In genomic region chr2:43772640-43773039, GRCm38 (mm10) we compare ENCODE assay signal across 11 mouse cellular contexts. TPM values are rescaled to one million over a fixed set of nuclear protein-coding genes. Genes with fewer than 3 reads are reported as not detected.
DNase-seq lines count a peak whose midpoint lies in the region; ATAC-seq and TF ChIP-seq lines count a peak whose summit lies in the region.
"Had no signal": no experiment of that assay in that cellular context is flagged by ENCODE, and none has a peak within 500 bp of the region (broad histone marks: within the 10 kb centered on the region; RNA-seq: fewer than 3 reads in every experiment).

No protein-coding gene starts in this region.

- TF ChIP-seq POLR2A in lung, adult 2 months (IDR thresholded peaks at IDR 0.05; ENCODE audit: borderline replicate concordance, extremely low read depth, low read depth, low read length), result no peak
- no peak for TF ChIP-seq POLR2A in MEL (IDR thresholded peaks at IDR 0.05; ENCODE audit: control insufficient read depth in 1 of 2, insufficient read depth in 1 of 2, low read depth in 1 of 2, low read length in 2 of 2, poor library complexity in 1 of 2)

- peak overlapping the region; percentile 45; the same call in 1 of the 2 replicates for H3K9ac ChIP-seq in MEL (ENCODE audit: control insufficient read depth, low read depth, low read length, poor library complexity, severe bottlenecking)
- no peak overlapping the region for H3K9ac ChIP-seq in lung, embryonic 15.5 days
- H3K9ac ChIP-seq: forebrain, embryonic 15.5 days; limb, embryonic 15.5 days had no signal

- peaks cover 0 to 23% of the 10 kb centered on the region in 2 experiments; a peak in 2 of 4 replicates for H3K36me3 ChIP-seq in MEL (ENCODE audit: control insufficient read depth in 1 of 2, insufficient read depth in 2 of 2, low read length in 2 of 2)
- no peaks in the 10 kb centered on the region for H3K36me3 ChIP-seq in lung, embryonic 15.5 days
- H3K36me3 ChIP-seq in limb, embryonic 10.5 days, result no peaks in the 10 kb centered on the region
- H3K36me3 ChIP-seq: forebrain, embryonic 15.5 days; heart, embryonic 10.5 days; limb, embryonic 15.5 days had no signal

- no peak for TF ChIP-seq CTCF in lung, adult 2 months (IDR thresholded peaks at IDR 0.05; ENCODE audit: insufficient read depth, low read length)
- TF ChIP-seq CTCF in MEL (IDR thresholded peaks at IDR 0.05 in 2 of 3, conservative IDR thresholded peaks at IDR 0.05 in 1 of 3; ENCODE audit: control insufficient read depth in 1 of 3, insufficient read depth in 1 of 3, low read depth in 2 of 3, low read length in 3 of 3, poor library complexity in 1 of 3, severe bottlenecking in 1 of 3), result no peak

- 32% methylated on average over 5 of the region's 5 CpGs for WGBS in lung, adult 2 months
- 56% methylated on average over 5 of the region's 5 CpGs for WGBS in lung, embryonic 15.5 days
- 91% methylated on average over 5 of the region's 5 CpGs for WGBS in limb, embryonic 10.5 days

- TF ChIP-seq EP300 in MEL (IDR thresholded peaks at IDR 0.05; ENCODE audit: low read depth in 1 of 2, low read length in 2 of 2), result peak; percentile 30 to 84; a peak in 3 of 4 replicates

- no peaks in the 10 kb centered on the region for H3K9me3 ChIP-seq in MEL (replicated peaks; ENCODE audit: insufficient read depth, low read length)
- H3K9me3 ChIP-seq in lung, embryonic 15.5 days, result no peaks in the 10 kb centered on the region
- no peaks in the 10 kb centered on the region for H3K9me3 ChIP-seq in limb, embryonic 10.5 days (replicated peaks)
- H3K9me3 ChIP-seq: forebrain, embryonic 15.5 days; heart, embryonic 10.5 days; limb, embryonic 15.5 days had no signal

- H3K27me3 ChIP-seq in MEL (ENCODE audit: control insufficient read depth in 1 of 2, insufficient read depth in 2 of 2, low read length in 2 of 2), result no peaks in the 10 kb centered on the region
- no peaks in the 10 kb centered on the region for H3K27me3 ChIP-seq in lung, embryonic 15.5 days
- no peaks in the 10 kb centered on the region for H3K27me3 ChIP-seq in limb, embryonic 10.5 days (ENCODE audit: low read depth, poor library complexity, severe bottlenecking)
- H3K27me3 ChIP-seq: forebrain, embryonic 15.5 days; limb, embryonic 15.5 days had no signal

- ATAC-seq in lung, embryonic 15.5 days (ENCODE audit: borderline replicate concordance, extremely low read depth, low FRiP score, low TSS enrichment), result peak; percentile 79; the same call in 1 of the 2 replicates
- ATAC-seq: forebrain, embryonic 15.5 days had no signal

- H3K27ac ChIP-seq in MEL (ENCODE audit: control insufficient read depth, low read depth, low read length), result peak overlapping the region; percentile 56
- H3K27ac ChIP-seq in lung, embryonic 15.5 days, result no peak overlapping the region
- H3K27ac ChIP-seq in limb, embryonic 10.5 days, result no peak overlapping the region
- H3K27ac ChIP-seq: forebrain, embryonic 15.5 days; heart, embryonic 10.5 days; limb, embryonic 15.5 days had no signal

- H3K79me2 ChIP-seq in MEL (ENCODE audit: control insufficient read depth, insufficient read depth, low read length, poor library complexity), result no peaks in the 10 kb centered on the region

- H3K4me3 ChIP-seq in lung, adult 2 months (replicated peaks; ENCODE audit: extremely low read depth, low read depth, low read length), result no peak overlapping the region
- H3K4me3 ChIP-seq in MEL (ENCODE audit: control insufficient read depth in 1 of 2, insufficient read depth in 1 of 2, low read depth in 2 of 2, low read length in 2 of 2), result peak overlapping the region in 1 of 2 experiments; percentile 28; a peak in 2 of 4 replicates
- no peak overlapping the region for H3K4me3 ChIP-seq in lung, embryonic 15.5 days
- no peak overlapping the region for H3K4me3 ChIP-seq in limb, embryonic 10.5 days
- H3K4me3 ChIP-seq: forebrain, embryonic 15.5 days; heart, embryonic 10.5 days; limb, embryonic 15.5 days had no signal

- DNase-seq in lung, adult 18-20 months, result peak; percentile 28 to 53
- DNase-seq in lung, adult 2 months, result no peak
- DNase-seq in MEL (ENCODE audit: low read depth, low spot score), result peak; percentile 87
- DNase-seq in natural killer cell, adult 2 months (ENCODE audit: low spot score in 2 of 2), result peak; percentile 32 to 48
- DNase-seq in left cerebral cortex, adult 18-20 months (ENCODE audit: low spot score in 2 of 2), result no peak
- no peak for DNase-seq in adrenal gland, adult (ENCODE audit: inconsistent age in 2 of 2, low spot score in 1 of 2)
- no peak for DNase-seq in limb, embryonic 10.5 days (ENCODE audit: low spot score)

- H3K4me1 ChIP-seq in lung, adult 2 months (ENCODE audit: control insufficient read depth, insufficient read depth, low read length), result peaks cover 3% of the 10 kb centered on the region
- peaks cover 11% of the 10 kb centered on the region in 2 experiments for H3K4me1 ChIP-seq in MEL (ENCODE audit: control insufficient read depth in 1 of 2, insufficient read depth in 2 of 2, low read length in 2 of 2)
- H3K4me1 ChIP-seq in lung, embryonic 15.5 days, result no peaks in the 10 kb centered on the region
- no peaks in the 10 kb centered on the region for H3K4me1 ChIP-seq in limb, embryonic 10.5 days
- H3K4me1 ChIP-seq: forebrain, embryonic 15.5 days; heart, embryonic 10.5 days; limb, embryonic 15.5 days had no signal

- no peak overlapping the region for H3K4me2 ChIP-seq in lung, embryonic 15.5 days
- H3K4me2 ChIP-seq: forebrain, embryonic 15.5 days; limb, embryonic 15.5 days had no signal

- no peak for TF ChIP-seq RAD21 in MEL (IDR thresholded peaks at IDR 0.05; ENCODE audit: low read depth, low read length)

TF ChIP-seq in MEL, 35 proteins besides CTCF, POLR2A, EP300 and RAD21 (continues in another document):
- TF ChIP-seq JUND (IDR thresholded peaks at IDR 0.05; ENCODE audit: low read depth, low read length) (no peak), POLR2AphosphoS2 (IDR thresholded peaks at IDR 0.05; ENCODE audit: low read length) (no peak), MAZ (IDR thresholded peaks at IDR 0.05; ENCODE audit: low read depth, low read length) (no peak), ZMIZ1 (IDR thresholded peaks at IDR 0.05; ENCODE audit: low read depth, low read length) (no peak), TAL1 (IDR thresholded peaks at IDR 0.05; ENCODE audit: low read length) (no peak), HCFC1 (IDR thresholded peaks at IDR 0.05; ENCODE audit: low read depth, low read length) (no peak), TBP (IDR thresholded peaks at IDR 0.05; ENCODE audit: low read depth, low read length) (0 out of 2 replicates have a peak, but pooled peaks have one; percentile 11), E2F4 (IDR thresholded peaks at IDR 0.05; ENCODE audit: borderline replicate concordance, low read depth, low read length) (no peak), MAFK (IDR thresholded peaks at IDR 0.05; ENCODE audit: borderline replicate concordance, low read depth, low read length) (no peak), USF1 (IDR thresholded peaks at IDR 0.05; ENCODE audit: low read depth, low read length) (no peak), SIN3A (IDR thresholded peaks at IDR 0.05; ENCODE audit: low read length) (peak; percentile 59; the same call in 1 of the 2 replicates), MYC (IDR thresholded peaks at IDR 0.05; ENCODE audit: low read depth, low read length) (peak; percentile 55; the same call in 1 of the 2 replicates), GABPA (IDR thresholded peaks at IDR 0.05; ENCODE audit: low read depth, low read length) (no peak), CHD2 (IDR thresholded peaks at IDR 0.05; ENCODE audit: low read length) (no peak), NRF1 (IDR thresholded peaks at IDR 0.05; ENCODE audit: insufficient read depth, low read depth, low read length, poor library complexity, severe bottlenecking) (no peak), UBTF (IDR thresholded peaks at IDR 0.05; ENCODE audit: borderline replicate concordance, insufficient read depth, low read depth, low read length) (no peak), CHD1 (IDR thresholded peaks at IDR 0.05; ENCODE audit: low read depth, low read length) (no peak), MYB (IDR thresholded peaks at IDR 0.05; ENCODE audit: low read depth, low read length) (no peak), GATA1 (IDR thresholded peaks at IDR 0.05; ENCODE audit: low read depth, low read length) (no peak; the same call in 1 of the 2 replicates), ZKSCAN1 (IDR thresholded peaks at IDR 0.05; ENCODE audit: low read depth, low read length) (no peak), ZNF384 (IDR thresholded peaks at IDR 0.05; ENCODE audit: low read depth, low read length) (no peak), USF2 (IDR thresholded peaks at IDR 0.05; ENCODE audit: borderline replicate concordance in 1 of 2, insufficient read depth in 1 of 2, low read depth in 1 of 2, low read length in 2 of 2) (no peak), TCF12 (IDR thresholded peaks at IDR 0.05; ENCODE audit: low read depth, low read length) (0 out of 2 replicates have a peak, but pooled peaks have one; percentile 19), MAX (IDR thresholded peaks at IDR 0.05; ENCODE audit: low read length) (peak; percentile 34; the same call in 1 of the 2 replicates), POLR2AphosphoS5 (IDR thresholded peaks at IDR 0.05; ENCODE audit: borderline replicate concordance, low read depth, low read length) (no peak), KAT2A (conservative IDR thresholded peaks at IDR 0.05; ENCODE audit: low read depth, low read length) (no peak), ETS1 (IDR thresholded peaks at IDR 0.05; ENCODE audit: low read depth, low read length) (peak; percentile 46), SMC3 (IDR thresholded peaks at IDR 0.05; ENCODE audit: low read depth, low read length) (no peak), NELFE (IDR thresholded peaks at IDR 0.05; ENCODE audit: low read depth, low read length) (no peak), RCOR1 (IDR thresholded peaks at IDR 0.05; ENCODE audit: low read depth, low read length) (peak; percentile 47; the same call in 1 of the 2 replicates), ZC3H11A (IDR thresholded peaks at IDR 0.05; ENCODE audit: low read depth, low read length) (no peak), ELF1 (IDR thresholded peaks at IDR 0.05; ENCODE audit: low read depth, low read length) (peak; percentile 76), MEF2A (IDR thresholded peaks at IDR 0.05; ENCODE audit: extremely low read depth, insufficient replicate concordance, low read depth, low read length, poor library complexity, severe bottlenecking) (no peak)

RNA-seq across cellular contexts. Expression of gene Arhgap15, which starts 24.0 kb away (rescaled TPM):
- polyA plus RNA-seq in lung, adult 2 months (2012; rRNA removed), result 1.00 and 1.8 TPM in 2 replicates
- total RNA-seq in MEL (2012; rRNA removed), result 1.5 and 4.0 TPM in 2 replicates
- polyA plus RNA-seq in MEL (2012; ENCODE audit: insufficient read depth in 1 of 2, insufficient read length in 2 of 2, low read depth in 1 of 2, low replicate concordance in 2 of 2, missing spikeins in 1 of 2), result 1 to 10 TPM in 1 of 2 experiments, not detected in 1; 2.8 TPM
- polyA plus RNA-seq in lung, embryonic 15.5 days (2015; fragmentation: Nextera tagmentation; extraction: Ambion mirVana), result 1.4 and 2.4 TPM in 2 replicates
- 10 to 100 TPM; 12.0 to 15.2 TPM for total RNA-seq in left cerebral cortex, adult 18-20 months (2021)
- polyA plus RNA-seq in limb, embryonic 10.5 days (2016; fragmentation: Nextera tagmentation; extraction: Ambion mirVana), result 0.20 and 0.23 TPM in 2 replicates

Comparison
In these comparisons a context has a peak if more than half of its experiments do, and no peak if none do; other contexts are left out.
1. DNase-seq: peak in lung, adult 18-20 months (2 of 2), MEL (single experiment) and natural killer cell, adult 2 months (2 of 2); none in lung, adult 2 months (single experiment), left cerebral cortex, adult 18-20 months (0 of 2), adrenal gland, adult (0 of 2) and limb, embryonic 10.5 days (single experiment).